Mouse (Mus musculus): ENCODE results near the gene Lsm11. TPM values are rescaled to one million over a fixed set of nuclear protein-coding genes. Genes with fewer than 3 reads are reported as not detected.

Lsm11 gene
- polyA plus RNA-seq (2014; fragmentation: Nextera tagmentation; extraction: Ambion mirVana), result 30.5 and 36.2 TPM in 2 replicates

DNA sequence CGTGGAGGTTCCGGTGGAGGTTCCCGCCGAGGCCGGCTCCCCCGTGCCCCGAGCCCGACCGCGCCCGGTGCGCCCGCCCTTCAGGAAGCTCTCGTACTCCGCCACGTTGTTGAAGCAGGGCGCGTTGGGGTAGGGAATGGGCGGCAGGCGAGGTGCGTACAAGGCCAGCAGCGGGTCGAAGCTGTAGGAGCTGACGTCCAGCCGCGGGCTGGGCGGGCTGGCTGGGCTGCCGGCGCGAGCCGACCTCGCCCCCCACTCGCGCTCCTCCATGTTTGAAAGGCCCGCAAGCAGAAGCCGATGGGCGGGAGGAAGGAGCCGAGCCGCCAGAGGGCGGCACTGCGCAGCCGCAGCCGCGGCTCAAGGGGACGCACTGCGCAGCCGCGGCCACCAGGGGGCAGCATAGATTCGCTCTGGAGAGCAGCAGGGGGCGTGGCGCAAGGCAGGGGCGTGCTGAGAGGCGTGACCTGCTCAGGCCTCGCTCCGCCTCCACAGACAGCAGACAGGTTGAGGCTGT is at the start of gene Lsm11:
Lsm11 (minus strand) TSS at position 293 of the 514 bp plus-strand sequence.
- H3K9me3 ChIP-seq (ENCODE audit: control insufficient read depth, low read length), result no peaks in the 10 kb centered on the region
- peaks cover 17% of the 10 kb centered on the region for H3K36me3 ChIP-seq (replicated peaks; ENCODE audit: control insufficient read depth, insufficient read depth)
- H3K4me3 ChIP-seq (replicated peaks; ENCODE audit: low read length), result peak within 1 kb of the TSS; percentile 92
- peaks cover 22% of the 10 kb centered on the region; the same call in 1 of the 2 replicates for H3K4me1 ChIP-seq (replicated peaks; ENCODE audit: control insufficient read depth, insufficient read depth, low read length)
- ATAC-seq (ENCODE audit: low FRiP score), result peak; percentile 86
- H3K27ac ChIP-seq, result peak within 1 kb of the TSS; percentile 77
- H3K27me3 ChIP-seq (ENCODE audit: control insufficient read depth, insufficient read depth, low read length), result no peaks in the 10 kb centered on the region
- DNase-seq (ENCODE audit: low spot score), result peak; percentile 99
- under 1% methylated on average over 53 of the region's 55 CpGs for WGBS
- peak within 1 kb of the TSS; percentile 91 for H3K9ac ChIP-seq
- H3K4me2 ChIP-seq (replicated peaks), result peak within 1 kb of the TSS; percentile 84

DNA sequence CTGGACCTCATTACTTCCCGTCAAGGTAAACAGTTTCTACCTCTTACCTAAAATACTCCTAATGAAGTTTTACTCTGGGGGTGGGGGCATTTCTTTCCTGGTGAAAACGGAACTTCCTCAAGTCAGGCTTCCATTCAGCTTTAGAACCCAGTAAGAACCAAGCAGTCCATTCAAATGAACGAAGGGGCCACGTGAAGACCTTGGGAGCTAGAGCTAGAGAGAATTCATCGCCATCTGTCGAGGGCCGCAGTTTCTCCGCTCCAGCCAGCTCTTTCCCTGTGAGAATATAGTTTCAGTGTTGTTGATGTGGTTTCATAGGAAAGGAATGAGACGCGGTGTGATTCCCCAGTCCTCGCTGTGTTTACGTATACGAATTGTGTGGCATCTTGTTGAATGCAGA is 47.4 kb upstream of the Lsm11 start:
- no peaks in the 10 kb centered on the region for H3K4me1 ChIP-seq (replicated peaks; ENCODE audit: control insufficient read depth, insufficient read depth, low read length)
- no peak overlapping the region for H3K9ac ChIP-seq
- WGBS, result 48% methylated on average over 13 of the region's 13 CpGs
- no peak overlapping the region for H3K4me3 ChIP-seq (replicated peaks; ENCODE audit: low read length)
- no peaks in the 10 kb centered on the region for H3K9me3 ChIP-seq (ENCODE audit: control insufficient read depth, low read length)
- DNase-seq (ENCODE audit: low spot score) (no peak), ATAC-seq (ENCODE audit: low FRiP score) (no peak)
- no peak overlapping the region for H3K27ac ChIP-seq
- H3K4me2 ChIP-seq (replicated peaks), result peak overlapping the region; percentile 27
- no peaks in the 10 kb centered on the region for H3K27me3 ChIP-seq (ENCODE audit: control insufficient read depth, insufficient read depth, low read length)
- no peaks in the 10 kb centered on the region for H3K36me3 ChIP-seq (replicated peaks; ENCODE audit: control insufficient read depth, insufficient read depth)

DNA sequence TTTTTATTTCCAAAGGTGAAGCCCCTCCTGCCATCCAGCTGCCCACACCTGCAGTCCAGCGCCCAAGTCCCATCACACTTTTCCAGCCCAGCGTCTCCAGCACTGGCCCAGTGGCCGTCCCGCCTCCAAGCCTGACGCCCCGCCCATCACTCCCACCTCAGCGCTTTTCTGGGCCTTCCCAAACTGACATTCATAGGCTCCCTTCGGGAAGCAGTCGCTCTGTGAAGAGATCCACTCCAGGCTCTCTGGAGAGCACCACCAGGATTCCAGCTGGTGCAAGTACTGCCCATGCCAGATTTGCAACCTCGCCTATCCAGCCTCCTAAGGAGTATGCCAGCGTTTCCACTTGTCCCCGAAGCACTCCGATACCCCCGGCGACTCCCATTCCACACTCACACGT is 46.9 kb upstream of the Lsm11 start:
- H3K4me3 ChIP-seq (replicated peaks; ENCODE audit: low read length), result 0 out of 2 replicates have a peak overlapping the region, but pooled peaks have one; percentile 3
- WGBS, result 9% methylated on average over 16 of the region's 16 CpGs
- H3K9me3 ChIP-seq (ENCODE audit: control insufficient read depth, low read length), result no peaks in the 10 kb centered on the region
- no peaks in the 10 kb centered on the region for H3K36me3 ChIP-seq (replicated peaks; ENCODE audit: control insufficient read depth, insufficient read depth)
- no peak for ATAC-seq (ENCODE audit: low FRiP score)
- no peak overlapping the region for H3K27ac ChIP-seq
- no peaks in the 10 kb centered on the region for H3K27me3 ChIP-seq (ENCODE audit: control insufficient read depth, insufficient read depth, low read length)
- no peaks in the 10 kb centered on the region for H3K4me1 ChIP-seq (replicated peaks; ENCODE audit: control insufficient read depth, insufficient read depth, low read length)
- no peak for DNase-seq (ENCODE audit: low spot score)
- H3K4me2 ChIP-seq (replicated peaks), result peak overlapping the region; percentile 27
- no peak overlapping the region for H3K9ac ChIP-seq

DNA sequence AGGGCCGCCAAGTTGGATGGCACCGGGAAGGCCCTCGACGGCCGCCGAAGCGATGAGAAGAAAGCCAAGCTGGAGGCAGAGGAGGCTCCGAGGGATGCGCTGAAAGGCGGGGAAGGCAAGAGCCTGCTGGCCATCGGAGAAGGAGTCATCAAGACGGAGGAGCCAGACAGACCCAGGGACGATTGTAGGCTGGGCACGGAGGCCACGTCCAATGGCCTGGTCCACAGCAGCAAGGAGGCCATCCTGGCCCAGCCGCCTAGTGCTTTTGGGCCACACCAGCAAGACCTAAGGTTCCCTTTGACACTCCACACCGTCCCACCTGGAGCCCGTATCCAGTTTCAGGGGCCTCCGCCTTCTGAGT is 36.1 kb upstream of the Lsm11 start:
- 33% methylated on average over 19 of the region's 19 CpGs for whole genome bisulfite sequencing
- Histone ChIP-seq H3K27me3 (ENCODE audit: control insufficient read depth, insufficient read depth, low read length) (no peaks in the 10 kb centered on the region), H3K9ac (peak overlapping the region; percentile 78), H3K4me3 (replicated peaks; ENCODE audit: low read length) (peak overlapping the region; percentile 52), H3K9me3 (ENCODE audit: control insufficient read depth, low read length) (peaks cover 5% of the 10 kb centered on the region; the same call in 1 of the 2 replicates), H3K4me2 (replicated peaks) (peak overlapping the region; percentile 64), H3K4me1 (replicated peaks; ENCODE audit: control insufficient read depth, insufficient read depth, low read length) (peaks cover 7% of the 10 kb centered on the region; the same call in 1 of the 2 replicates), H3K27ac (peak overlapping the region; percentile 57; the same call in 1 of the 2 replicates), H3K36me3 (replicated peaks; ENCODE audit: control insufficient read depth, insufficient read depth) (no peaks in the 10 kb centered on the region)
- no peak for DNase-seq (ENCODE audit: low spot score)
- peak; percentile 16; the same call in 1 of the 2 replicates for ATAC-seq (ENCODE audit: low FRiP score)

DNA sequence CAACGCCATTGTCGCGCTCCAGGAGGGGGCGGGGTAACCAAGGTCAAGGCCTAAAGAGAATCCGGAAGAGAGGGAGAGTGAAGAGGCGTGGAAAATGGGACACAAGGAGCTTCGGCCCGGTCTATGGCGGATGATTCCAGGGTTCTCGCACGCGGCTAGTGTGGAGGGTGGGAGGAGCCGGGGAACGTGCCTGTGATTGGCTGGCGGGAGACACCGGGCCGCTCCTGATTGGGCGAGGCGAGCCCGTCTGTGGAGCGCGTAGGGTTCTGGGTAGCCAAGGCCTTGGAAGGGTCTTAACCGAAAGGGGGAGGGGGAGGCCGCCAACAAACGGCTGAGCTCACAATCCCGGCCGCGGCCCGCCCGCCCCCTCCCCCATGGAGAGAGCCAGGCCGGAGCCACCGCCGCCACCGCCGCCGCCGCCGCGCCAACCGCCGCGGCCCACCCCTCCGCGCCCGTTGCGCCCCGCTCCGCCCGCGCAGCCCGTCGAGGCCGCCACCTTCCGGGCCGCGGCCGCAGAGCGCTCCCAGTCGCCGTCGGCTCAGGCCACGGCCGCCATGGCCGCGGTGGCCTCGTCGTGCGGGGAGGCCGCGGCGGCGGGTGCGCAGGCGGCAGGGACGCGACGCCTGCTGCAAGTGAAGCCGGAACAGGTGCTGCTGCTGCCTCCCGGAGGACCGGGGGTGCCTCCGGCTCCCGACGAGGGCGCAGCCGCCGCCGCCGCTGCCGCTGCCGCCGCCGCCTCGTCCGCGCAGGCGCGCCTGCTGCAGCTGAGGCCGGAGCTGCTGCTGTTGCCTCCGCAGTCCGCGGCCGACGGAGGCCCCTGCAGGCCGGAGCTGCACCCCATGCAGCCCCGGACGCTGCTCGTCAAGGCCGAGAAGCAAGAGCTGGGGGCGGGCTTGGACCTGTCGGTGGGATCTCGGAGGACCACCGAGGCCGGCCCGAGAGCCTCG is 35.5 kb upstream of the Lsm11 start, which contains the start of gene Sox30:
Sox30 (plus strand) TSS at position 365 of the 947 bp plus-strand sequence.
- Histone ChIP-seq H3K27me3 (ENCODE audit: control insufficient read depth, insufficient read depth, low read length) (no peaks in the 10 kb centered on the region), H3K4me2 (replicated peaks) (peak within 1 kb of the TSS; percentile 64), H3K4me1 (replicated peaks; ENCODE audit: control insufficient read depth, insufficient read depth, low read length) (peaks cover 7% of the 10 kb centered on the region; the same call in 1 of the 2 replicates), H3K4me3 (replicated peaks; ENCODE audit: low read length) (peak within 1 kb of the TSS; percentile 52), H3K9me3 (ENCODE audit: control insufficient read depth, low read length) (peaks cover 5% of the 10 kb centered on the region; the same call in 1 of the 2 replicates), H3K27ac (peak within 1 kb of the TSS; percentile 57; the same call in 1 of the 2 replicates), H3K36me3 (replicated peaks; ENCODE audit: control insufficient read depth, insufficient read depth) (no peaks in the 10 kb centered on the region), H3K9ac (peak within 1 kb of the TSS; percentile 78)
- ATAC-seq (ENCODE audit: low FRiP score) (peak; percentile 98), DNase-seq (ENCODE audit: low spot score) (peak; percentile 63)
- WGBS, result 8% methylated on average over 82 of the region's 115 CpGs

DNA sequence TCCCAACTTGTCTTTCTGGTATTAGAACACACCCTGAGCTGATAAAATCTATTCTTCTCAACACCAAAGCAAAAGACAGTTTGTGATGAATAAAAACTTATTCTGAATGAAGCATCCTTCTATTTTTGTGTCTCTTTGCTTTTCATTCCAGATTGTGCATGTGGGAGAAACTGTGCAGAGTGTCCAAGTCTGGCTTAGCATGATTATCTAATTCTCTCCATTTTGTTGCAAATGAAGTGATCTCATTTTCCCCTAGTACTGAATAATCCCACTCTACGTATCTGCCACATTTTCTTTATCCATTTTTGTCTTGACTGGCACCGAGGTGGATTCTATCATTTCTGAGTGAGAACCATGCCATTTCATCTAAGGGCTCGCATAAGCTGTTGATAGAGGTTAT is 31.3 kb upstream of the Lsm11 start:
- no peak overlapping the region for H3K9ac ChIP-seq
- 82% methylated on average over 3 of the region's 3 CpGs for WGBS

DNA sequence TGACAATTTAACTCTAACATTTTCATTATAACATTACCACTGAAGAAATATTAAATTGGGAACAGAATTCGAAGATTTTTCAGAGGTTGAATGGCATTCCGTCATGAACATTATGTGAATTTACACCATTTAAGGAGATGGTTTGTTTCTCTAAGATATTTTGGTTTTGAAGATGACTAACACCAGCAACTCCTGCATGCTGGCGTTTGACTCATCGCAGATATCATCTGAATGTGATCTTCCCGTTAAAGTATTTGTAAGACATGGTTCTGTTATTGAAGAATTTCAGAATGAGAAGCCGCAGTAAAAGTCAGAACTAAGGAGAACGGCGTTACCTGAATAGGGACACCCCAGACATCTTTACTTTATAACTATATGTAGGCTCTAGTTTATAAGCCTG is 29.7 kb upstream of the Lsm11 start:
- Histone ChIP-seq H3K27ac (no peak overlapping the region), H3K4me3 (replicated peaks; ENCODE audit: low read length) (no peak overlapping the region), H3K9ac (no peak overlapping the region), H3K36me3 (replicated peaks; ENCODE audit: control insufficient read depth, insufficient read depth) (no peaks in the 10 kb centered on the region), H3K4me1 (replicated peaks; ENCODE audit: control insufficient read depth, insufficient read depth, low read length) (no peaks in the 10 kb centered on the region), H3K27me3 (ENCODE audit: control insufficient read depth, insufficient read depth, low read length) (no peaks in the 10 kb centered on the region), H3K9me3 (ENCODE audit: control insufficient read depth, low read length) (no peaks in the 10 kb centered on the region), H3K4me2 (replicated peaks) (no peak overlapping the region)
- 89% methylated on average over 8 of the region's 8 CpGs for WGBS
- ATAC-seq (ENCODE audit: low FRiP score), result no peak
- DNase-seq (ENCODE audit: low spot score), result no peak

More for the DNA sequence above, 31.3 kb upstream of the Lsm11 start:
- H3K27me3 ChIP-seq (ENCODE audit: control insufficient read depth, insufficient read depth, low read length), result no peaks in the 10 kb centered on the region
- peaks cover 5% of the 10 kb centered on the region; the same call in 1 of the 2 replicates for H3K9me3 ChIP-seq (ENCODE audit: control insufficient read depth, low read length)
- no peak overlapping the region for H3K4me2 ChIP-seq (replicated peaks)
- peaks cover 5% of the 10 kb centered on the region; the same call in 1 of the 2 replicates for H3K4me1 ChIP-seq (replicated peaks; ENCODE audit: control insufficient read depth, insufficient read depth, low read length)
- no peak for DNase-seq (ENCODE audit: low spot score)
- no peaks in the 10 kb centered on the region for H3K36me3 ChIP-seq (replicated peaks; ENCODE audit: control insufficient read depth, insufficient read depth)
- no peak overlapping the region for H3K4me3 ChIP-seq (replicated peaks; ENCODE audit: low read length)
- no peak overlapping the region for H3K27ac ChIP-seq
- ATAC-seq (ENCODE audit: low FRiP score), result no peak

DNA sequence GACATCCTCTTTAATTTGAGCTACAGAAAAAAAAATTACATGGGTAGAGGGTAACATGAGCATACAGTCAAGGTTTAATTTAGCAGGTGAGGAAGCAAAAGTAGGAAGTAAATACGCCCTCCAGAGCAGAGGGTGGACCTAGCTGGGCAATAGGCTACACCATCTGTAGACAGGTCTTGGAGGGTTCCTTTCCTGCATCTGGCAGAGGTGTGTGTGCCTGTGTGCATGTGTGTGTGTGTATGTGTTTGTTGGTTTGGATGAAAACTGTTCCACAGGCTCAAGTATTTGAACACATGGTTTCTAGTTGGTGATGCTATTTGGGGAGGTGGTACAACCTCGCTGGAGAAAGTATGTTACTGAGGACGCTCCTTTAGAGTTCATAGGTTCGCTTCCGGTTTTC is 28.9 kb upstream of the Lsm11 start:
- no peak overlapping the region for H3K4me3 ChIP-seq (replicated peaks; ENCODE audit: low read length)
- no peaks in the 10 kb centered on the region for H3K9me3 ChIP-seq (ENCODE audit: control insufficient read depth, low read length)
- H3K36me3 ChIP-seq (replicated peaks; ENCODE audit: control insufficient read depth, insufficient read depth), result no peaks in the 10 kb centered on the region
- H3K27ac ChIP-seq, result no peak overlapping the region
- no peak for ATAC-seq (ENCODE audit: low FRiP score)
- no peaks in the 10 kb centered on the region for H3K27me3 ChIP-seq (ENCODE audit: control insufficient read depth, insufficient read depth, low read length)
- no peak overlapping the region for H3K9ac ChIP-seq
- no peaks in the 10 kb centered on the region for H3K4me1 ChIP-seq (replicated peaks; ENCODE audit: control insufficient read depth, insufficient read depth, low read length)
- no peak overlapping the region for H3K4me2 ChIP-seq (replicated peaks)
- WGBS, result 85% methylated on average over 5 of the region's 5 CpGs
- DNase-seq (ENCODE audit: low spot score), result no peak

DNA sequence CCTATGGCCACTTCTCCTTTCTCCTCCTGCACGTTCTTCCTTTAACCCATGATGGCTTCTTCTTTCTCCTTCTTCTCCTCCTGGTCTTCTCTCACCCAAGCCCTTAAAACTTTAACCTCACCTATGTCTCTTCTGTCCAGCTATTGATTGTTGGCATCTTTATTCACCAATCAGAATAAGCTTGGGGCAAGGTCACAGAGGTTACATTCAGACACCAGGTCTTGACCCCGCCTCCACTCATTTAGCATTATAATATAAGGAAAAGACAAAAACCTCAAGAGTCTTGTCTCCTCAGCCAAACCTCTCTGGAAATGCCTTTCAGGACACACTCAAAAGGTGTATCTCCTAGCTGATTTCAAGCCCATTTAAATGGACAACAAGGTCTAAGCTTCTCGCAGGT is 23.7 kb upstream of the Lsm11 start:
- 91% methylated on average over 3 of the region's 3 CpGs for WGBS
- Histone ChIP-seq H3K27me3 (ENCODE audit: control insufficient read depth, insufficient read depth, low read length) (no peaks in the 10 kb centered on the region), H3K36me3 (replicated peaks; ENCODE audit: control insufficient read depth, insufficient read depth) (no peaks in the 10 kb centered on the region), H3K27ac (no peak overlapping the region), H3K9me3 (ENCODE audit: control insufficient read depth, low read length) (no peaks in the 10 kb centered on the region), H3K4me3 (replicated peaks; ENCODE audit: low read length) (no peak overlapping the region), H3K4me2 (replicated peaks) (no peak overlapping the region), H3K4me1 (replicated peaks; ENCODE audit: control insufficient read depth, insufficient read depth, low read length) (no peaks in the 10 kb centered on the region), H3K9ac (no peak overlapping the region)
- DNase-seq (ENCODE audit: low spot score), result no peak
- ATAC-seq (ENCODE audit: low FRiP score), result no peak
